Mouse (Mus musculus) forelimb bud, embryonic 11.5 days (tissue): Measurements from ENCODE around the gene Cux1.

Experiments
- DNase-seq: peaks from one replicate; pipeline ENCODE4 v3.0.0-alpha.2; 2012; ENCODE audit warnings: low read depth, low spot score

Gene Cux1

DNA sequence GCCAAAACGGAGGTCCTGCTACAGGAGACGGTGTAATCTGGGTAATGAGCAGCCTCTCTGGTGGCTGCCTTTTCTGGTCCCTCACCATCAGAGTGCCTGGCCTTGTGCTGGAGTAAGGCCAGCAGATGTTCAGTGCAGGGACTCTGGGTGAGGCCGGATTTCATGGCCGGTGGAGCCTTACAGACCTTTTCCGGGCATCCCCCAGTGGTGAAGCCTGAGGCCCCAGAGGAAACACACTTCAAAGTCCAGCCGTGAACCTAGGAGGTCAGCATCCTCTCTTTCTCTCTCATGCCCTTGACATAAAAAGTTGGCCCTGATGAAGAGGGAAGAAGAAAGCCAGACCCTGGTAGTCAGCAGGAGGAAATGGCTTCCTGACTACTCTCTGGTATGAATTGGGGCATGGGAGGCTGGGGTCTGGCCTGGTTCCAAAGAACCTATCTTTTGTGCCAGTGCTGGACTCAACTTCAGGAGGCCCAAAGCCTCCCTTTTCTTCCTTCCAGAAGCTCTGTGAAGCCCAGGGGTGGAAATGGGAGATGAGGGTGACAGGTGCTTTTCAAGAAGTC lies 138.7 kb downstream of the Cux1 start:
- DNase-seq, result peak; percentile 8

DNA sequence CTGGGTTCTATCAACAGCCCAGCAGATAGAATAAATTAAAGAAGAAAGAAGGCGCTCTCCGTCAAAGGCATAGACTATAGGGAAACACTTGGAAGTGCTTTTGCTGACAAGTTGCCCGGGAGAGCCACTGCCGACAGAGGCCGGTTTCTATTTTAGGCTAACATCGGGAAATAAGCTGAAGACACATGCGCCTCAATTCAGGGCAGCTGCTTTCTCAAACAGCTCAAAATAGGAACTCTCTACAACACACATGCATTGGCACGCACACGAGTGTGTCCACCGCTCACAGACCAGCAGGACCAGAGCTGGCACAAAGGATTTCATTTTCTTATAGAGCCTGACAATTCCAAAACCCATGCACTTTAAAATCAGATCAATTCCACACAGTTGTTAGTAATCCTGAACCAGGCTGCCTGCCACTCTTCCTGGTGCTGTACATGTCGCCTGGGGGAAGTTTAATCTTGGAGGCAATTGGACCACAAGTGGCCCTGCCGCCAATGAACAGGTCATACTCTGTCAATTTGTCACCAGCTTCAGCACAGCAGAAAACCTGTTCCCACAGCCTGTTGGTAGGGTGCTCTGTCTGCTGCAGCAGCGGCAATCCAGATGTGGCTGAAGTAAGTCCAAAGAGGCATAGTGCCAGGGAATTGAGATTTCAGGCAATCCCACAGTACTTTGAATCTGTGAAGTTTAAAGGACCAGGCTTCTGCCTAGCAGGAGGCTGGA lies 139.4 kb downstream of the Cux1 start:
- DNase-seq, result no peak

GRCm38 (mm10) chr5:136427121-136427771 lies 140.0 kb downstream of the Cux1 start:
- no peak for DNase-seq

DNA sequence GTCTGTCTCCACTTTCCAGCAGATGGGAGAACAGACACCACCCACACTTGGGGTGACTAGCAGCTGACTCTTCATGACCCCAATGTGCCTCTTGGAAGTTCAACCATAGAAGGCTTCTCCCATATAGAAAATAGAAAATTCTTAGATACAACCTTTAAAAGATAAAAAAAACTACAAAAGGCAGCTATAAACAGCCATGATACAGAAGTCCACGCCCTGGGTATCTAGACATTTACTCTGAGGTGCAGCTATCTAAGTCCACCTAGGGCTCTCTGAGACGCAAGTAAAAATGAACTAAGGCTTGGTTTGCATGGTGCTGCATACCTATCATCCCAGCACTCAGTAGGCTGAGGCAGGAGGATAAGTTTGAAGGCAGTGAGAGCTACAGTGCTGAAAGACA lies 144.3 kb downstream of the Cux1 start:
- DNase-seq, result no peak

GRCm38 (mm10) chr5:136421885-136422284 lies 145.4 kb downstream of the Cux1 start:
- no peak for DNase-seq

GRCm38 (mm10) chr5:136421316-136421715 lies 146.0 kb downstream of the Cux1 start:
- DNase-seq, result no peak

DNA sequence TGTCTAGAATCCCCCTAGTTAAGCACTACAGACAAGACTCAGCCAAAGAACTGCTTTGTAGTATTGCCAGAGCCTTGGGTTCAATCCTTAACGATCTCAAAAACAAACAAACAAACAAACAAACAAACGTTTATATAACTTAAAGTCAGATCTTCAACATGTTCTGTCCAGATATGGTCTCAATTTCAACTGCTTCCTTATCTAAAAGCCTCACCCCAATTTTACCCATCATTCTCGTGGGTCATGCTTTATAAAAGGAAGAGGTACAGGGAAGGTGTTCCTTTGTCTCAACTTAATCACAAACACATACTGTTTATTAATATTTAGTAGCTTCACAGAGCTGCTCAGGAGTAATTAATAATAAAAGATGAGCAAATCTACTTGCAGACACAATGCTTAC lies 146.9 kb downstream of the Cux1 start:
- no peak for DNase-seq

DNA sequence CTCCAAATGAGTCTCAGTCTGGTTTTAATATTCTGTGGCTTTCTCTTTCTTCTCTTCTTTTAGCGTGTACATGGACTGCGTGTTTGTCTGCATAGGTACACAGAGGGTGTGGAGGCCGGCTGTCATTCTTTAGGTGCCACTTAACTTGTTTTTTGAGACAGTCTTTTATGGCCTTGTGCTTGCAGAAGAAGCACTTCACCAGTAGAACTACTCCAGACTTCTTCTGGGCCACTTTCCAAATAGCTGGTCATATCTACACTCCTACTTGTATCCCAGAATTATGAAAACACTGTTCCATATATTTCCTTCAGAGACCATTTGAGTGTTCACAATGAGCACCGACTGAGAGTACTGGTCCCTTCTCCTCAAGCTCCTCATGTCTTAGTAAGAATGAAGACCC lies 149.4 kb downstream of the Cux1 start:
- DNase-seq, result no peak

GRCm38 (mm10) chr5:136414479-136414878 lies 152.8 kb downstream of the Cux1 start:
- DNase-seq, result no peak

- DNase-seq, result peak; percentile 42
These were observed 156.6 kb downstream of the Cux1 start for GRCm38 (mm10) chr5:136410681-136411181.

DNA sequence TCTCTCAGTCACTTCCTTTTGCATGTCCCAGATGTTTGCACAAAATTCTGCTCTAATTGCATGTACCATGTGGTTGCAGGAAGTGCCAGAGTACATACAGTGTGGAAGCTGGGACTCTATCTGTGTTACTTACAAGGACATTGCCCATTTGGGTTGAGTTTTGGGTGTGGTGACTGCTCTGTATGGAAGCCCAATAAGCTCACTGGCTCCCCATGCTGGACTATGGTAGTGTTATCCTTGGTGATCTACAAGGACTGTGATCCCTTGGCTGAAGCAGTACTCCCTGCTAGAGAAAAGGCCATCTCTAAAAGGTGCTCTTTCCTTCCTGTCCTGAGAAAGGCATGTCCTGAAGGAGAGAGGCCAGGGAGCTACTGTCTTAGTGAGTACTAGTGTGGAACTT lies 160.9 kb downstream of the Cux1 start:
- no peak for DNase-seq

GRCm38 (mm10) chr5:136403565-136403961 lies 163.7 kb downstream of the Cux1 start:
- peak; percentile 93 for DNase-seq

DNA sequence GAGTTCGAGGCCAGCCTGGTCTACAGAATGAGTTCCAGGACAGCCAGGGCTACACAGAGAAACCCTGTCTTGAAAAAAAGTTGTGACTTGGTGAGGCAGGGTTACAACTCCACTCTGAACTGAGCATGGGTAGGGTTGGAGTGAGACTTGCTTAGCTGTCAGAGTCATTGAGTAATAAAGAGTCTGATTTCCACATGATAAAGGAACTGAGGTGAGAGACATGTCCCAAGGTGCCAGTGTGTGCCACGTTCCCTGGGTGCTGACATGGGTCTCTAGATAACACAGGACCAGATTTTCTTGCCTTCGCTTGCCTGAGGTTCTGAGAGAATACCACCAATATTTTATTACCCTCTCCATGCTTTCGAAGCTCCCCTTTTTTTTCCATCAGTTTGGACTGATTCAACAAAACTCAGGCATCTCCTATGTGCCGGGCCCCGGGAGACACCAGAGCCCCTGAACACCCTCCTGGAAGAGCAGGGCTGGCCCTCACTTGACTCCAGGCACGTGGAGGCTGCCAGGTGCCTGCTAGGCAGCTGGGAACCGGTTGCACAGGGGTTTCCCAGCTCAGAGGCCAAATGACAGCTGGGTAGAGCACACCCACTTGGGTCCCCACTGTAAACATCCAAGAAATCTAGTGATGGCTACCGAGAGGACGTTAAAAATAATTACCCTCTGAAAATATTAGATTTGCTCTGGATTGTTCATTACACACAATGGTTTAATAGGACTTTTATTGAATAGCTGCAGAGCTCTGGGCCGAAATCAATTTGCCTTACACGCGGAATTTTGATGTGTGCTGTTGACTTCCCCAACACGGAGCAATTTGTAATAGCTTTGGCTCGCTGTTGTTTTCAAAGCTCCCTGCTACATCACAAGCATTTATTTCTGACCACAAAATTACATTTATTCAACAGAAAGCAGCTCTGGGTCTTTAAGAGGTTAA lies 164.4 kb downstream of the Cux1 start:
- no peak for DNase-seq

GRCm38 (mm10) chr5:136398706-136399105 lies 168.6 kb downstream of the Cux1 start:
- DNase-seq, result no peak

DNA sequence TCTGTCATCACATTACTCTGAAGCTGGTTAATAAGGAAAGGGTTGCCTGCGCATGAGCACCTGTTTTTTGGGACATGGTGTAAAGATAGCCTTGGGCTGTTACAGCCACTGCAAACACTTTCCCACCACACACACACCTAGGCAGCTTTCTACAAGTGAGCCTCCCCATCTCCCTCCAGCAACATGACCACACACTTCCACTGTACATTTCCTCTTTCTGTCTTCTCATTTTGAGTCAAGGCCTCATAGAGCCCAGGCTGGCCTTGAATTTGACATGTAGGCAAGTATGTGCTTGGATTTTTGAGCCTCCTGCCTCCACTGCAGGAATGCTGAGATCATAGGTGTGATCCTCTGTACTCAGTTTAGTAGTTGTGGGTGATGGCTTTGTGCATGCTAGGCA lies 170.6 kb downstream of the Cux1 start:
- DNase-seq, result no peak

DNA sequence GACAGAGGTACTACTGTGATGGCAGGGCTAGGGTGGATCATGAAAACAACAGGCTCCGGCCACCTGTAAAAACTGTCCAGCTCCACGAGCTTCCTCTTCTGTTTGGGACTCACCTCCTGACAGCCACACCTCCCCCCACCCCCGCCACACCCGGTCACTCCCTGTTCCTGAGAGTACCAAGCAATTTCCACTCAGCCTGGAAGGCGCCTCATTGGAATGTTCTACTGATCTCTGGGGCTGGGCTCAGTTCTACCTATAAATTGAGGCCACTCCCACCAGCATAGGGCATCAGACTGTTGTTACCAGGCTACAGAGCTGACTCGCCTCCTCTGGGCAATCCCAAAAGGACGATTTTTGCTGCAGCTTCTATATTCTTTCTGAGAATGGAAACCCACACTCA lies 171.0 kb downstream of the Cux1 start:
- DNase-seq, result no peak

DNA sequence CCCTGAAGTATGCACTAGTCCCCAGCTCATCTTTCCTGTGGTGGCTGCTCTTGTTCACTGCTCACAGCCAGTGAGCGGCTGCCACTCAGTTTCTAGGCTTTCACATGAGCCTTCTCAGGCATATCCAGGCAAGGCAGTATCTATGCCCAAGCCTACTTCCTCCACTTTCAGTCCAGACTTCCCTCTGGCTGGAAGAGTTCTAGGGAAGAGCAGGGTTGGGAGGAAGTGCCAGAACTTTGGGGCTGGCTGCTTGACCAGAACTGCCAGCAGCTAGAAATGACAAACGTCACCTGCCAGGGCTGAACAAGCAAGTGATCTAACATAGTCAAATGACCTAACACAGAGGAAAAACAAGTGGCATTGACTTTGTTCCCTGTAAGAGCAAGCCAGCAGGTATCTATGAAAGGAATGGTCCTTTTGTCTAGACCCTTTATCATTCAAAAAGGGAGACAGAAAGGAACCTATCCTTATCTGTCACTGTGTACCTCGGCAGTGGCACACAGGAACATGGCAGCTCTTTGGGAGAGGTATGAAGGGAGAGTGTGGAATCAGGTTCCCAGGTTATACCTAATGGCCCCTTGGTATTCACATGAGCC lies 171.6 kb downstream of the Cux1 start:
- DNase-seq, result no peak

DNA sequence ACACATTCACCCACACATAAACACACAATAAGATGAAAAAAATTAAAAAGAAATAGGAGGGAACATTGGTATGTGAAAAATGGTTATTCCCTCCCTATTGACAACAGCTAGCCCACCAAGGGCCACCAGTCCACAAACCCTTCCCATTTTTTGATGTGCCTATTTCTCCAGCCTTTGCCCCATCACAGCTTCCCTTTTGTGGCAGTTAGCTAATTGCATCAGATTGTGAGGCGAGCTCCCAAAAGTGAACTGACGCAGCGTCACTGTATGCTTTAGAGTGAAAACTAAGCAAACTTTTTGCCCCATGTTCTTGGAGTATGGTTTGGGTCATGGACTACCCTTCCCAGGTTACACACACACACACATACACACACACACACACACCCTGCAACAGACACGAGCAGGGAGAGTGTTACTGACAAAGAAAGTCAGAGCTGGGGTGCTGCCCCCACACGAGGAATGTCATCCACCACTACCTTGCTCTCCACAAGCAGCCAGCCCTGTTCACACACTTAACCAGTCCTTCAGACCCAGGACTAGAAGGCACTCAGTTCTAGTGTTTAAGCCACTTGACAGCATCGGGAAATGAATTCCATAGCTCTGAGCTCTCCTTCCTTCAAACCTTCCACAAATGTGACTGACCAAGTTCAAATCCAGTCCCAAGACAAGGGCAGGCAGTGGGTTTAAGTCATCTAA lies 172.6 kb downstream of the Cux1 start:
- DNase-seq, result no peak

- no peak for DNase-seq
These were observed 173.7 kb downstream of the Cux1 start for GRCm38 (mm10) chr5:136393621-136394020.

DNA sequence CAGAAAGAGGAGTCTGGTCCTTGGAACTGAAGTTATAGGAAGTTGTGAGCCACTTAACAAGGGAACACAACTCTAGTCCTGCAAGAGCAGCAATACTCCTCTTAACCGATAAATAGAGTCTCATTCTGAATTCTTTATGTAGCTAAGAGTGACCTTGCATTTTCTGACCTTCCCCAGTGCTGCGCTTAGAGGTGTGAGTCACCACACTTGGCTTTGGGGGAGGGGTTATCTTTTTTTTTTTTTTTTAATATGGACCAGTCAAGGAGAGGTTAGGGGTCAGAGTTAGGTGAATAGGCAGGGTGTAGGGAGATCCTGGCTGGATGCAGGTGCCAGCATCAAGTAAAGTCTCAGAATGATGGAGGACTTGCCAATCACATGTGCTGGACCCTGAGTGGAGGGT lies 180.5 kb downstream of the Cux1 start:
- no peak for DNase-seq

DNA sequence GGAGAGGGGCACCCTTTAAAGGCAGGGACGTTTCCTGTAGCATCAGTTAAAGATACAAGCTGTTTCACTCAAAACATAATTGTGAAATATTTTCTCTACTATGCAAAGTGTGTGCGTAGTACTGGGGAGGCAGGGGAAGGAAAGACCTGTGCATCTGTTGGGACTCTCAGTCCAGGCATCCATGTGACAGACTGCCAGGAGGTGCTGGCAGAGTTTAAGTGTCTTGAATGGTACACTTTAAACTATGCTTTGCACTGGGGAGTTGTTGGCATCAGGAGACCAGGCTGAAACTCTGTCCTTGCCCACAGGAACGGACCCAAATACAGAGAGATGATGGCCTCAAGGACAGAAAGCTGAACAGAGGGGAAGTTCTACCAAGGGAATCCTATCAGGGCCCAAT lies 182.1 kb downstream of the Cux1 start:
- DNase-seq, result no peak
